Mouse (Mus musculus): ENCODE data around the gene Pdgfra. TPM values are rescaled to one million over a fixed set of nuclear protein-coding genes. Genes with fewer than 3 reads are reported as not detected.

Pdgfra gene
- polyA plus RNA-seq, 1 experiment from 2014 or later, result 20.8 TPM

GRCm38 (mm10) chr5:75161586-75161985, 9.5 kb downstream of the Pdgfra start:
- no peak overlapping the region for H3K9ac ChIP-seq (ENCODE audit: low read depth, low read length)
- H3K27me3 ChIP-seq (replicated peaks; ENCODE audit: control insufficient read depth, insufficient read depth, low read length), result no peaks in the 10 kb centered on the region; the same call in 1 of the 2 replicates
- no peaks in the 10 kb centered on the region for H3K9me3 ChIP-seq (ENCODE audit: control insufficient read depth, low read length)
- no peak for ATAC-seq
- H3K4me3 ChIP-seq (ENCODE audit: low read length), result no peak overlapping the region
- 78% methylated on average over 6 of the region's 6 CpGs for WGBS
- H3K36me3 ChIP-seq (ENCODE audit: control insufficient read depth, insufficient read depth, low read length), result no peaks in the 10 kb centered on the region
- H3K4me1 ChIP-seq (ENCODE audit: control insufficient read depth, insufficient read depth, low read depth, low read length), result no peaks in the 10 kb centered on the region
- H3K27ac ChIP-seq (ENCODE audit: low read depth, low read length), result no peak overlapping the region; the same call in 1 of the 2 replicates
- H3K4me2 ChIP-seq (ENCODE audit: low read length), result no peak overlapping the region

GRCm38 (mm10) chr5:75163289-75163951, 11.3 kb downstream of the Pdgfra start:
- H3K4me1 ChIP-seq (ENCODE audit: control insufficient read depth, insufficient read depth, low read depth, low read length), result no peaks in the 10 kb centered on the region
- H3K27ac ChIP-seq (ENCODE audit: low read depth, low read length), result no peak overlapping the region
- 79% methylated on average over 23 of the region's 23 CpGs for WGBS
- H3K27me3 ChIP-seq (replicated peaks; ENCODE audit: control insufficient read depth, insufficient read depth, low read length), result no peaks in the 10 kb centered on the region
- H3K4me3 ChIP-seq (ENCODE audit: low read length), result no peak overlapping the region
- no peaks in the 10 kb centered on the region for H3K9me3 ChIP-seq (ENCODE audit: control insufficient read depth, low read length)
- H3K9ac ChIP-seq (ENCODE audit: low read depth, low read length), result no peak overlapping the region
- ATAC-seq, result peak; percentile 60; the same call in 1 of the 2 replicates
- no peaks in the 10 kb centered on the region for H3K36me3 ChIP-seq (ENCODE audit: control insufficient read depth, insufficient read depth, low read length)
- H3K4me2 ChIP-seq (ENCODE audit: low read length), result no peak overlapping the region

- Histone ChIP-seq H3K9ac (ENCODE audit: low read depth, low read length) (no peak overlapping the region), H3K9me3 (ENCODE audit: control insufficient read depth, low read length) (no peaks in the 10 kb centered on the region), H3K27ac (ENCODE audit: low read depth, low read length) (no peak overlapping the region), H3K4me1 (ENCODE audit: control insufficient read depth, insufficient read depth, low read depth, low read length) (no peaks in the 10 kb centered on the region), H3K4me2 (ENCODE audit: low read length) (no peak overlapping the region), H3K27me3 (replicated peaks; ENCODE audit: control insufficient read depth, insufficient read depth, low read length) (no peaks in the 10 kb centered on the region), H3K36me3 (ENCODE audit: control insufficient read depth, insufficient read depth, low read length) (no peaks in the 10 kb centered on the region), H3K4me3 (ENCODE audit: low read length) (no peak overlapping the region)
- WGBS, result 79% methylated on average over 4 of the region's 4 CpGs
- no peak for ATAC-seq
Observed at GRCm38 (mm10) chr5:75164688-75165087, 12.6 kb downstream of the Pdgfra start.

GRCm38 (mm10) chr5:75169837-75170236, 17.7 kb downstream of the Pdgfra start:
- no peaks in the 10 kb centered on the region for H3K36me3 ChIP-seq (ENCODE audit: control insufficient read depth, insufficient read depth, low read length)
- H3K4me2 ChIP-seq (ENCODE audit: low read length), result no peak overlapping the region
- H3K9ac ChIP-seq (ENCODE audit: low read depth, low read length), result no peak overlapping the region
- H3K27ac ChIP-seq (ENCODE audit: low read depth, low read length), result no peak overlapping the region
- WGBS, result 50% methylated on average over 6 of the region's 6 CpGs
- H3K9me3 ChIP-seq (ENCODE audit: control insufficient read depth, low read length), result no peaks in the 10 kb centered on the region
- H3K4me1 ChIP-seq (ENCODE audit: control insufficient read depth, insufficient read depth, low read depth, low read length), result no peaks in the 10 kb centered on the region; the same call in 1 of the 2 replicates
- no peak overlapping the region for H3K4me3 ChIP-seq (ENCODE audit: low read length)
- H3K27me3 ChIP-seq (replicated peaks; ENCODE audit: control insufficient read depth, insufficient read depth, low read length), result no peaks in the 10 kb centered on the region
- ATAC-seq, result no peak

- WGBS, result 60% methylated on average over 10 of the region's 10 CpGs
- Histone ChIP-seq H3K27me3 (replicated peaks; ENCODE audit: control insufficient read depth, insufficient read depth, low read length) (no peaks in the 10 kb centered on the region), H3K4me1 (ENCODE audit: control insufficient read depth, insufficient read depth, low read depth, low read length) (no peaks in the 10 kb centered on the region; the same call in 1 of the 2 replicates)
Observed at GRCm38 (mm10) chr5:75171859-75172258, 19.8 kb downstream of the Pdgfra start.

GRCm38 (mm10) chr5:75179249-75179648, 27.2 kb downstream of the Pdgfra start:
- Histone ChIP-seq H3K27ac (ENCODE audit: low read depth, low read length) (no peak overlapping the region), H3K9me3 (ENCODE audit: control insufficient read depth, low read length) (no peaks in the 10 kb centered on the region), H3K4me2 (ENCODE audit: low read length) (no peak overlapping the region), H3K9ac (ENCODE audit: low read depth, low read length) (no peak overlapping the region; the same call in 1 of the 2 replicates), H3K27me3 (replicated peaks; ENCODE audit: control insufficient read depth, insufficient read depth, low read length) (no peaks in the 10 kb centered on the region), H3K36me3 (ENCODE audit: control insufficient read depth, insufficient read depth, low read length) (no peaks in the 10 kb centered on the region), H3K4me1 (ENCODE audit: control insufficient read depth, insufficient read depth, low read depth, low read length) (no peaks in the 10 kb centered on the region), H3K4me3 (ENCODE audit: low read length) (no peak overlapping the region)
- ATAC-seq, result peak; percentile 7; the same call in 1 of the 2 replicates
- 76% methylated on average over 10 of the region's 10 CpGs for WGBS

More at GRCm38 (mm10) chr5:75171859-75172258, 19.8 kb downstream of the Pdgfra start:
- no peak overlapping the region for H3K4me3 ChIP-seq (ENCODE audit: low read length)
- H3K36me3 ChIP-seq (ENCODE audit: control insufficient read depth, insufficient read depth, low read length), result no peaks in the 10 kb centered on the region
- H3K4me2 ChIP-seq (ENCODE audit: low read length), result no peak overlapping the region
- no peak for ATAC-seq
- no peak overlapping the region for H3K9ac ChIP-seq (ENCODE audit: low read depth, low read length)
- no peak overlapping the region for H3K27ac ChIP-seq (ENCODE audit: low read depth, low read length)
- no peaks in the 10 kb centered on the region for H3K9me3 ChIP-seq (ENCODE audit: control insufficient read depth, low read length)

- WGBS, result 70% methylated on average over 12 of the region's 12 CpGs
- Histone ChIP-seq H3K4me1 (ENCODE audit: control insufficient read depth, insufficient read depth, low read depth, low read length) (no peaks in the 10 kb centered on the region), H3K4me2 (ENCODE audit: low read length) (no peak overlapping the region), H3K4me3 (ENCODE audit: low read length) (no peak overlapping the region), H3K36me3 (ENCODE audit: control insufficient read depth, insufficient read depth, low read length) (no peaks in the 10 kb centered on the region), H3K27me3 (replicated peaks; ENCODE audit: control insufficient read depth, insufficient read depth, low read length) (no peaks in the 10 kb centered on the region), H3K27ac (ENCODE audit: low read depth, low read length) (no peak overlapping the region), H3K9me3 (ENCODE audit: control insufficient read depth, low read length) (no peaks in the 10 kb centered on the region), H3K9ac (ENCODE audit: low read depth, low read length) (no peak overlapping the region)
- ATAC-seq, result peak; percentile 84
Observed at GRCm38 (mm10) chr5:75179726-75180290, 27.7 kb downstream of the Pdgfra start.

- H3K27ac ChIP-seq (ENCODE audit: low read depth, low read length), result no peak overlapping the region
- H3K4me3 ChIP-seq (ENCODE audit: low read length), result no peak overlapping the region
- no peaks in the 10 kb centered on the region for H3K27me3 ChIP-seq (replicated peaks; ENCODE audit: control insufficient read depth, insufficient read depth, low read length)
- no peak overlapping the region for H3K4me2 ChIP-seq (ENCODE audit: low read length)
- H3K4me1 ChIP-seq (ENCODE audit: control insufficient read depth, insufficient read depth, low read depth, low read length), result no peaks in the 10 kb centered on the region
- no peaks in the 10 kb centered on the region for H3K36me3 ChIP-seq (ENCODE audit: control insufficient read depth, insufficient read depth, low read length)
- no peak overlapping the region for H3K9ac ChIP-seq (ENCODE audit: low read depth, low read length)
- 75% methylated on average over 6 of the region's 6 CpGs for WGBS
- ATAC-seq, result no peak
- H3K9me3 ChIP-seq (ENCODE audit: control insufficient read depth, low read length), result no peaks in the 10 kb centered on the region
Observed at GRCm38 (mm10) chr5:75183653-75184052, 31.6 kb downstream of the Pdgfra start.

GRCm38 (mm10) chr5:75184112-75184511, 32.0 kb downstream of the Pdgfra start:
- no peak overlapping the region for H3K9ac ChIP-seq (ENCODE audit: low read depth, low read length)
- H3K4me1 ChIP-seq (ENCODE audit: control insufficient read depth, insufficient read depth, low read depth, low read length), result no peaks in the 10 kb centered on the region
- H3K36me3 ChIP-seq (ENCODE audit: control insufficient read depth, insufficient read depth, low read length), result no peaks in the 10 kb centered on the region
- H3K27me3 ChIP-seq (replicated peaks; ENCODE audit: control insufficient read depth, insufficient read depth, low read length), result no peaks in the 10 kb centered on the region
- H3K27ac ChIP-seq (ENCODE audit: low read depth, low read length), result no peak overlapping the region; the same call in 1 of the 2 replicates
- WGBS, result 78% methylated on average over 5 of the region's 5 CpGs
- no peaks in the 10 kb centered on the region for H3K9me3 ChIP-seq (ENCODE audit: control insufficient read depth, low read length)
- no peak overlapping the region for H3K4me3 ChIP-seq (ENCODE audit: low read length)
- H3K4me2 ChIP-seq (ENCODE audit: low read length), result no peak overlapping the region
- no peak; the same call in 1 of the 2 replicates for ATAC-seq
